Mouse (Mus musculus) cerebellum, adult 2 months (tissue): ENCODE measurements around the gene Npb. TPM values are rescaled to one million over a fixed set of nuclear protein-coding genes. Genes with fewer than 3 reads are reported as not detected.
"Not testable (repeated sequence)": the region's sequence is repeated elsewhere in the genome, so short reads cannot be mapped to it uniquely, and the experiment has no call there.

ENCODE experiments used
- DNase-seq, 2 experiments: peaks; one replicate each; pipeline ENCODE4 v3.0.0; 2021
- H3K27ac ChIP-seq: fragments of 200-500 bp; 2 replicates; pipeline ENCODE4 v1.5.1; 2012; ENCODE audit warnings: low read length, control low read depth, inconsistent platforms; ENCODE audit not compliant: insufficient read depth
- H3K27me3 ChIP-seq: fragments of 200-500 bp; 2 replicates; pipeline ENCODE4 v1.6.1; 2012; ENCODE audit warnings: inconsistent platforms, mild to moderate bottlenecking, low read length, moderate library complexity; ENCODE audit not compliant: control insufficient read depth, insufficient read depth
- H3K4me1 ChIP-seq: fragments of 200-500 bp; 2 replicates; pipeline ENCODE4 v1.6.1; 2011; ENCODE audit warnings: low read length; ENCODE audit not compliant: control insufficient read depth, insufficient read depth
- H3K4me3 ChIP-seq: fragments of 200-500 bp; replicated peaks from 2 replicates; pipeline ENCODE3; 2011; ENCODE audit warnings: mild to moderate bottlenecking, low read depth, low read length, control low read depth; ENCODE audit not compliant: insufficient read depth
- CTCF ChIP-seq: fragments of 200-500 bp; IDR thresholded peaks from 2 replicates; pipeline ENCODE4 v1.5.1; 2011; ENCODE audit warnings: low read depth, mild to moderate bottlenecking, control low read depth, low read length, moderate library complexity, borderline replicate concordance; ENCODE audit not compliant: insufficient read depth
- POLR2A ChIP-seq: fragments of 200-500 bp; IDR thresholded peaks from 2 replicates; pipeline ENCODE4 v1.6.1; 2011; ENCODE audit warnings: low read length, control low read depth, borderline replicate concordance; ENCODE audit not compliant: insufficient read depth
- WGBS: fragments of 180-500 bp; shearing (Covaris S2); methylation state at CpG from one replicate; pipeline ENCODE4 v1.1.7; 2018; 5-methylcytosine and 5-hydroxymethylcytosine counted together
- polyA plus RNA-seq: library from polyadenylated mRNA; depleted of rRNA; stranded (reverse); fragments of >200 nt; gene quantifications from 2 replicates; pipeline ENCODE4 v1.2.3, GENCODE M21; 2012; rRNA removed

Gene Npb
- polyA plus RNA-seq = 4.7 and 5.6 TPM in 2 replicates

GRCm38 (mm10) chr11:120608241-120609034 lies at the start of gene Npb:
Gene Npb, plus strand, starts transcription at chr11:120608477.
- TF ChIP-seq POLR2A = no peak
- no peak for TF ChIP-seq CTCF
- Histone ChIP-seq H3K27me3 (no peaks in the 10 kb centered on the region), H3K4me3 (no peak within 1 kb of the TSS), H3K27ac (no peak within 1 kb of the TSS), H3K4me1 (peaks cover 8% of the 10 kb centered on the region)
- peak in 1 of 2 experiments; percentile 21 for DNase-seq
- WGBS = 18% methylated on average over 45 of the region's 45 CpGs

GRCm38 (mm10) chr11:120558843-120559242 lies 49.4 kb upstream of the Npb start:
- 90% methylated on average over 6 of the region's 6 CpGs for WGBS

GRCm38 (mm10) chr11:120560952-120561728 lies 47.1 kb upstream of the Npb start:
- WGBS = 91% methylated on average over 13 of the region's 13 CpGs
- Histone ChIP-seq H3K27me3 (no peaks in the 10 kb centered on the region), H3K27ac (no peak overlapping the region), H3K4me1 (no peaks in the 10 kb centered on the region), H3K4me3 (no peak overlapping the region)
- TF ChIP-seq POLR2A (no peak), CTCF (no peak)
- no peak for DNase-seq

More at GRCm38 (mm10) chr11:120558843-120559242, 49.4 kb upstream of the Npb start:
- not testable (repeated sequence) for DNase-seq, H3K4me1 ChIP-seq, H3K4me3 ChIP-seq, H3K27ac ChIP-seq, H3K27me3 ChIP-seq

GRCm38 (mm10) chr11:120562949-120563348 lies 45.3 kb upstream of the Npb start:
- Histone ChIP-seq H3K4me1 (no peaks in the 10 kb centered on the region), H3K27me3 (no peaks in the 10 kb centered on the region), H3K4me3 (no peak overlapping the region), H3K27ac (no peak overlapping the region)
- no peak for TF ChIP-seq POLR2A
- TF ChIP-seq CTCF = no peak
- no peak for DNase-seq
- WGBS = 94% methylated on average over 13 of the region's 13 CpGs

GRCm38 (mm10) chr11:120565114-120565513 lies 43.2 kb upstream of the Npb start:
- no peak for DNase-seq
- Histone ChIP-seq H3K4me3 (no peak overlapping the region), H3K27me3 (no peaks in the 10 kb centered on the region), H3K4me1 (no peaks in the 10 kb centered on the region), H3K27ac (no peak overlapping the region)
- 77% methylated on average over 9 of the region's 9 CpGs for WGBS
- no peak for TF ChIP-seq CTCF
- no peak for TF ChIP-seq POLR2A

- H3K27me3 ChIP-seq = no peaks in the 10 kb centered on the region
- no peak overlapping the region for H3K4me3 ChIP-seq
- WGBS = 89% methylated on average over 6 of the region's 6 CpGs
- no peak for TF ChIP-seq CTCF
- no peak for TF ChIP-seq POLR2A
- no peak for DNase-seq
- H3K27ac ChIP-seq = no peak overlapping the region
- H3K4me1 ChIP-seq = no peaks in the 10 kb centered on the region
These were observed 40.0 kb upstream of the Npb start for GRCm38 (mm10) chr11:120568324-120568723.

- 86% methylated on average over 3 of the region's 3 CpGs for WGBS
- no peak for DNase-seq
- Histone ChIP-seq H3K27me3 (no peaks in the 10 kb centered on the region), H3K4me3 (no peak overlapping the region), H3K27ac (no peak overlapping the region), H3K4me1 (no peaks in the 10 kb centered on the region)
- no peak for TF ChIP-seq CTCF
- TF ChIP-seq POLR2A = no peak
These were observed 37.2 kb upstream of the Npb start for GRCm38 (mm10) chr11:120571122-120571521.
